Mouse (Mus musculus) liver, embryonic 14.5 days (tissue): ENCODE data around the gene Ust. TPM values are rescaled to one million over a fixed set of nuclear protein-coding genes. Genes with fewer than 3 reads are reported as not detected.

Experiments used
- ATAC-seq: fragments of 200-750 bp; cut with Nextera tagmentation; 2 replicates; pipeline ENCODE4 v1.8.0; 2017; ENCODE audit warnings: moderate number of reproducible peaks, mild to moderate bottlenecking, moderate library complexity; ENCODE audit not compliant: insufficient read depth
- DNase-seq, 3 experiments: peaks; one replicate each; pipeline ENCODE4 v3.0.0-alpha.2; 2012 to 2013; ENCODE audit warnings: low read depth in 3 of 3, low spot score in 3 of 3
- H3K27ac ChIP-seq: fragments of 300-500 bp; sonication (generic); 2 replicates; pipeline ENCODE4 v1.5.1; 2014; ENCODE audit warnings: moderate library complexity, mild to moderate bottlenecking, control low read depth, inconsistent platforms
- H3K27me3 ChIP-seq: fragments of 300-500 bp; sonication (generic); 2 replicates; pipeline ENCODE4 v1.6.1; 2014; ENCODE audit warnings: mild to moderate bottlenecking, low read length, moderate library complexity; ENCODE audit not compliant: control insufficient read depth, insufficient read depth
- H3K36me3 ChIP-seq: fragments of 300-500 bp; sonication (generic); replicated peaks from 2 replicates; pipeline ENCODE4 v1.6.1; 2014; ENCODE audit warnings: low read depth; ENCODE audit not compliant: control insufficient read depth, insufficient read depth
- H3K4me1 ChIP-seq, 2 experiments: fragments of 200-500 bp in 1 of 2; fragments of 300-500 bp in 1 of 2; sonication (generic) in 1 of 2; replicated peaks; 2 replicates each; pipeline ENCODE4 v1.6.1; 2012 to 2014; ENCODE audit warnings: antibody characterized with exemption in 1 of 2, inconsistent platforms in 1 of 2, low read length in 1 of 2; ENCODE audit not compliant: control insufficient read depth in 2 of 2, insufficient read depth in 2 of 2
- H3K4me2 ChIP-seq: fragments of 300-500 bp; sonication (generic); 2 replicates; pipeline ENCODE4 v1.6.1; 2014; ENCODE audit warnings: low read depth, mild to moderate bottlenecking, control low read depth, moderate library complexity
- H3K4me3 ChIP-seq, 2 experiments: fragments of 200-500 bp in 1 of 2; fragments of 300-500 bp in 1 of 2; sonication (generic) in 1 of 2; 2 replicates each; pipeline ENCODE4 v1.5.1; 2012 to 2014; ENCODE audit warnings: low read depth in 2 of 2, low read length in 2 of 2, mild to moderate bottlenecking in 2 of 2, control low read depth in 1 of 2, inconsistent platforms in 1 of 2, moderate library complexity in 1 of 2; ENCODE audit not compliant: insufficient read depth in 1 of 2
- H3K9ac ChIP-seq: fragments of 300-500 bp; sonication (generic); replicated peaks from 2 replicates; pipeline ENCODE4 v1.6.1; 2014; ENCODE audit warnings: mild to moderate bottlenecking, control low read depth, moderate library complexity
- H3K9me3 ChIP-seq: fragments of 300-500 bp; sonication (generic); 2 replicates; pipeline ENCODE4 v1.6.1; 2016; ENCODE audit warnings: low read length, mixed read lengths; ENCODE audit not compliant: control insufficient read depth
- CTCF ChIP-seq: IDR thresholded peaks from 2 replicates; pipeline ENCODE4 v1.5.1; 2016; ENCODE audit warnings: antibody characterized with exemption, low read depth, control low read depth
- EP300 ChIP-seq: IDR thresholded peaks from 2 replicates; pipeline ENCODE4 v1.6.1; 2016; ENCODE audit warnings: antibody characterized with exemption, low read depth
- WGBS: fragments of 180-500 bp; shearing (Covaris S2); extraction: QIAGEN DNeasy Blood & Tissue Kit; methylation state at CpG from one replicate; pipeline ENCODE4 v1.1.7; 2014; ENCODE audit not compliant: insufficient replicate concordance; 5-methylcytosine and 5-hydroxymethylcytosine counted together
- polyA plus RNA-seq, 2 experiments: library from polyadenylated mRNA; depleted of rRNA in 1 of 2; stranded (reverse) in 1 of 2; unstranded in 1 of 2; fragments of >200 nt; fragmentation: Nextera tagmentation in 1 of 2; extraction: Ambion mirVana in 1 of 2; gene quantifications; 2 replicates each; pipeline versions ENCODE4 v1.2.1 to v1.2.3; 2012 to 2014

The Ust gene
- polyA plus RNA-seq, 2 experiments, result 0.30 to 0.42 TPM

DNA sequence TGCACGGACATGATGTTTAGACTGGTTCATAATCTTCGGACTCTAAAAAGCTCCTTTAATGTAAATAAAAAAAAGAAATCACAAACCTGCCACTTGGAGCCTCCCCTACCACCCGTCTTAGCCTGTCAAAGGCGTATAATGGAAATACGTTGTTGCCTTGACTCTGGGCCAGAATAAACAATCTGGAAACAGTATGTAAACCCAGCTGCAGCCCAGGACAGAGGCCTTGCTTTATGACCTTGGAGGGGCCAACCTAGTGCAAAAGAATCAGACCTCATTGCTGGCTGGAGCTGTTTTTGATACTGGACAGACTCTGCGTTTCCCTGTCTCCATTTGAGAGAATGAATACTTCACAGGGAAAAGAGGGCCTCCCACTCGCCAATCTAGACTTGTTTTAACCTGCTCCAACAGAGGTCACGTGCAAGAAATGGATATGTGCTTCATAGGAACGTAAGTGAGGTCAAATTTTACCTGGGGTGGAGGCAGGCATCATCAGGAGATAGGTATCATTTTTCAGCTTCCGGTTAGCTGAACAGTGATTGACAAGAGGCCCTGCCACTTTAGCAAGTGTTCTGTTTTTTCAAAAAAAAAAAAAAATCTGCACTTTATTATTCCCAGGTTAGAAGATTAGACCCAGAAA is 305.2 kb downstream of the Ust start:
- WGBS, result 49% methylated on average over 10 of the region's 10 CpGs

GRCm38 (mm10) chr10:8212611-8213226 is 305.9 kb downstream of the Ust start:
- no peak overlapping the region for H3K4me3 ChIP-seq
- TF ChIP-seq CTCF (no peak), EP300 (no peak)
- no peaks in the 10 kb centered on the region for H3K27me3 ChIP-seq
- no peak for ATAC-seq
- no peaks in the 10 kb centered on the region for H3K9me3 ChIP-seq
- 60% methylated on average over 11 of the region's 11 CpGs for WGBS
- H3K36me3 ChIP-seq, result no peaks in the 10 kb centered on the region
- H3K4me2 ChIP-seq, result no peak overlapping the region
- H3K27ac ChIP-seq, result no peak overlapping the region
- DNase-seq, result no peak
- peaks cover 0 to 9% of the 10 kb centered on the region in 2 experiments; a peak in 2 of 4 replicates for H3K4me1 ChIP-seq
- H3K9ac ChIP-seq, result no peak overlapping the region

More for the DNA sequence above, 305.2 kb downstream of the Ust start:
- H3K36me3 ChIP-seq, result no peaks in the 10 kb centered on the region
- no peak for ATAC-seq
- TF ChIP-seq EP300, result no peak
- TF ChIP-seq CTCF, result no peak
- no peaks in the 10 kb centered on the region for H3K9me3 ChIP-seq
- H3K4me1 ChIP-seq, result peaks cover 0 to 9% of the 10 kb centered on the region in 2 experiments; a peak in 2 of 4 replicates
- DNase-seq, result no peak
- no peak overlapping the region for H3K4me3 ChIP-seq
- H3K9ac ChIP-seq, result no peak overlapping the region
- no peak overlapping the region for H3K4me2 ChIP-seq
- H3K27me3 ChIP-seq, result no peaks in the 10 kb centered on the region
- H3K27ac ChIP-seq, result no peak overlapping the region

GRCm38 (mm10) chr10:8211694-8212093 is 306.9 kb downstream of the Ust start:
- H3K9me3 ChIP-seq, result no peaks in the 10 kb centered on the region
- no peak overlapping the region for H3K9ac ChIP-seq
- H3K27me3 ChIP-seq, result no peaks in the 10 kb centered on the region
- H3K4me2 ChIP-seq, result no peak overlapping the region
- peaks cover 0 to 9% of the 10 kb centered on the region in 2 experiments; a peak in 2 of 4 replicates for H3K4me1 ChIP-seq
- no peak overlapping the region for H3K4me3 ChIP-seq
- ATAC-seq (no peak), DNase-seq (no peak)
- H3K27ac ChIP-seq, result no peak overlapping the region
- TF ChIP-seq EP300, result no peak
- TF ChIP-seq CTCF, result no peak
- WGBS, result 79% methylated on average over 5 of the region's 5 CpGs
- H3K36me3 ChIP-seq, result no peaks in the 10 kb centered on the region

- no peaks in the 10 kb centered on the region for H3K9me3 ChIP-seq
- no peaks in the 10 kb centered on the region for H3K27me3 ChIP-seq
- TF ChIP-seq CTCF, result no peak
- TF ChIP-seq EP300, result no peak
- WGBS, result 69% methylated on average over 3 of the region's 3 CpGs
- ATAC-seq, result no peak
- H3K4me1 ChIP-seq, result peaks cover 0 to 9% of the 10 kb centered on the region in 2 experiments; a peak in 2 of 4 replicates
- no peak overlapping the region for H3K27ac ChIP-seq
- DNase-seq, result no peak
- H3K4me3 ChIP-seq, result no peak overlapping the region
- no peaks in the 10 kb centered on the region for H3K36me3 ChIP-seq
- H3K9ac ChIP-seq, result no peak overlapping the region
- H3K4me2 ChIP-seq, result no peak overlapping the region
These were observed 308.3 kb downstream of the Ust start for GRCm38 (mm10) chr10:8210366-8210765.

DNA sequence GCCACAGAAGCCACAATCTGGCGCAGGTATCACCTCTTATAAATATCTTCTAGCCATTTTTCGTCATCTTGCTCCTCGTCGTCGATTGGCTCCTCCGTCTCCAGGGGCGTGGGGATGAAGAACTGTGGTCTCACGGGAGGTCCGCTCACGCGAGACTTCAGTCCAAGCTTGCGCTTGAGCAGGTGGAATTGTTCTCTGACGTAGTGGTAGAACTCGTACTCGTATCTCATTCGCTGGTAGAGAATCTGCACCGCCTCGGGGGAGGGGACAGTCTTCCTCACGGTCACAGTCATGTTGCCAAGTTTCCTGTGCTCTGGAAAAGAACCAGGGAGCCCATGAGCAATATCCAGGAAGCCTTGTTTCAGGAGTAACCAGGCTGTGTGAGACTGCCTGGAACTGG is 311.3 kb downstream of the Ust start:
- WGBS, result 78% methylated on average over 19 of the region's 19 CpGs
- Histone ChIP-seq H3K27ac (no peak overlapping the region), H3K4me3 (no peak overlapping the region), H3K36me3 (no peaks in the 10 kb centered on the region), H3K4me2 (no peak overlapping the region), H3K27me3 (no peaks in the 10 kb centered on the region), H3K4me1 (no peaks in the 10 kb centered on the region), H3K9me3 (no peaks in the 10 kb centered on the region), H3K9ac (no peak overlapping the region)
- DNase-seq (no peak), ATAC-seq (no peak)
- TF ChIP-seq CTCF (no peak), EP300 (no peak)
